In genomic region chr1:130683905-130684304, GRCm38 (mm10) we compare ENCODE assay signal across 27 mouse cellular contexts. TPM values are rescaled to one million over a fixed set of nuclear protein-coding genes. Genes with fewer than 3 reads are reported as not detected.
"Had no signal": no experiment of that assay in that cellular context is flagged by ENCODE, and none has a peak within 500 bp of the region (broad histone marks: within the 10 kb centered on the region; RNA-seq: fewer than 3 reads in every experiment).

No protein-coding gene starts in this region.

- H3K9me3 ChIP-seq: lung, embryonic 15.5 days; midbrain, embryonic 13.5 days; midbrain, embryonic 15.5 days; neural tube, embryonic 13.5 days; neural tube, embryonic 15.5 days had no signal

- H3K27ac ChIP-seq: lung, embryonic 15.5 days; macrophage; midbrain, embryonic 13.5 days; midbrain, embryonic 15.5 days; neural tube, embryonic 13.5 days; neural tube, embryonic 15.5 days had no signal

- H3K27me3 ChIP-seq: lung, embryonic 15.5 days; midbrain, embryonic 13.5 days; midbrain, embryonic 15.5 days; neural tube, embryonic 13.5 days; neural tube, embryonic 15.5 days had no signal

- H3K9ac ChIP-seq: liver, postnatal 0 days; lung, embryonic 15.5 days; midbrain, embryonic 13.5 days; midbrain, embryonic 15.5 days; neural tube, embryonic 13.5 days; neural tube, embryonic 15.5 days had no signal

- H3K4me3 ChIP-seq: lung, embryonic 15.5 days; megakaryocyte, embryonic 14.5 days; midbrain, embryonic 13.5 days; midbrain, embryonic 15.5 days; myocyte; neural tube, embryonic 13.5 days; neural tube, embryonic 15.5 days had no signal

- DNase-seq: liver, postnatal 0 days; lung, adult 2 months; lung, postnatal 14 days; lung, postnatal 36 days; retina, postnatal 1 day; right cerebral cortex, adult 18-20 months; right cerebral cortex, postnatal 25 days; right cerebral cortex, postnatal 4 days; spleen, adult 18-20 months; thymus, adult 18-20 months; thymus, postnatal 14 days; thymus, postnatal 36 days had no signal

- H3K36me3 ChIP-seq: lung, embryonic 15.5 days; midbrain, embryonic 15.5 days had no signal

- H3K4me1 ChIP-seq: lung, embryonic 15.5 days; midbrain, embryonic 13.5 days; midbrain, embryonic 15.5 days; neural tube, embryonic 13.5 days; neural tube, embryonic 15.5 days had no signal

RNA-seq across cellular contexts. Expression of gene C4bp, which starts 22.5 kb away (rescaled TPM):
- total RNA-seq: megakaryocyte progenitor cell, adult 5-6 weeks had no signal
- polyA plus RNA-seq: lung, embryonic 15.5 days; macrophage; midbrain, embryonic 13.5 days; midbrain, embryonic 15.5 days; myocyte; neural tube, embryonic 11.5 days; neural tube, embryonic 13.5 days; neural tube, embryonic 15.5 days had no signal

RNA-seq across cellular contexts. Expression of gene Gm29427, which starts 31.7 kb away (rescaled TPM):
- total RNA-seq: megakaryocyte progenitor cell, adult 5-6 weeks had no signal
- polyA plus RNA-seq: liver, postnatal 0 days; lung, adult 2 months; lung, embryonic 15.5 days; lung, postnatal 0 days; macrophage; midbrain, embryonic 11.5 days; midbrain, embryonic 15.5 days; myocyte; neural tube, embryonic 11.5 days; neural tube, embryonic 13.5 days; neural tube, embryonic 15.5 days; small intestine, adult 2 months; stomach, embryonic 14.5 days; thymus, postnatal 0 days had no signal
